Mouse (Mus musculus) natural killer cell, adult 2 months (primary cell): ENCODE measurements around the gene Plekha4.
A peak's percentile ranks its signal among the peaks of the same experiment; 100 is the strongest.
"Not testable (repeated sequence)": the region's sequence is repeated elsewhere in the genome, so short reads cannot be mapped to it uniquely, and the experiment has no call there.

Source experiments
- DNase-seq, 2 experiments: peaks; one replicate each; pipeline ENCODE4 v3.0.0; 2022; ENCODE audit warnings: low spot score in 2 of 2

The Plekha4 gene

GRCm38 (mm10) chr7:45525809-45526473 lies at the start of gene Plekha4, which contains the start of gene Ppp1r15a:
Gene Plekha4, plus strand, starts transcription at chr7:45526330.
Gene Ppp1r15a, minus strand, starts transcription at chr7:45526268.
- peak; percentile 97 to 98 for DNase-seq

GRCm38 (mm10) chr7:45476453-45476852 lies 49.7 kb upstream of the Plekha4 start:
- DNase-seq = no peak

- DNase-seq = peak; percentile 41 to 56
Measured at GRCm38 (mm10) chr7:45477003-45477402, 49.1 kb upstream of the Plekha4 start.

GRCm38 (mm10) chr7:45478774-45479173 lies 47.4 kb upstream of the Plekha4 start:
- no peak for DNase-seq

GRCm38 (mm10) chr7:45480310-45480709 lies 45.8 kb upstream of the Plekha4 start:
- not testable (repeated sequence) for DNase-seq

- peak; percentile 38 to 41 for DNase-seq
Measured at GRCm38 (mm10) chr7:45481374-45481927, 44.7 kb upstream of the Plekha4 start, which contains the start of gene Tulp2. Gene Tulp2, plus strand, starts transcription at chr7:45481877.

GRCm38 (mm10) chr7:45482166-45482565 lies 44.0 kb upstream of the Plekha4 start:
- DNase-seq = no peak

GRCm38 (mm10) chr7:45484985-45485384 lies 41.1 kb upstream of the Plekha4 start:
- DNase-seq = not testable (repeated sequence)

- no peak for DNase-seq
Measured at GRCm38 (mm10) chr7:45486158-45486557, 40.0 kb upstream of the Plekha4 start.

GRCm38 (mm10) chr7:45486761-45487415 lies 39.2 kb upstream of the Plekha4 start, which contains the start of gene Gm45808:
Gene Gm45808, minus strand, starts transcription at chr7:45486811.
- no peak for DNase-seq

GRCm38 (mm10) chr7:45487861-45488292 lies 38.3 kb upstream of the Plekha4 start:
- no peak for DNase-seq

- peak; percentile 34 to 42 for DNase-seq
Measured at GRCm38 (mm10) chr7:45488293-45489204, 37.6 kb upstream of the Plekha4 start, which contains the start of gene Dhdh. Gene Dhdh, minus strand, starts transcription at chr7:45488805.

GRCm38 (mm10) chr7:45489578-45489977 lies 36.6 kb upstream of the Plekha4 start:
- no peak for DNase-seq

GRCm38 (mm10) chr7:45490822-45491221 lies 35.3 kb upstream of the Plekha4 start:
- no peak for DNase-seq

GRCm38 (mm10) chr7:45491264-45491663 lies 34.9 kb upstream of the Plekha4 start:
- DNase-seq = no peak

- DNase-seq = no peak
Measured at GRCm38 (mm10) chr7:45492225-45492844, 33.8 kb upstream of the Plekha4 start.

GRCm38 (mm10) chr7:45492951-45493350 lies 33.2 kb upstream of the Plekha4 start:
- no peak for DNase-seq

- no peak for DNase-seq
Measured at GRCm38 (mm10) chr7:45494548-45494947, 31.6 kb upstream of the Plekha4 start.

GRCm38 (mm10) chr7:45498427-45498826 lies 27.7 kb upstream of the Plekha4 start:
- no peak for DNase-seq

- no peak for DNase-seq
Measured at GRCm38 (mm10) chr7:45507583-45507982, 18.5 kb upstream of the Plekha4 start.

- no peak for DNase-seq
Measured at GRCm38 (mm10) chr7:45508561-45508960, 17.6 kb upstream of the Plekha4 start.
